Mouse (Mus musculus): Measurements from ENCODE around the gene Add2. TPM values are rescaled to one million over a fixed set of nuclear protein-coding genes. Genes with fewer than 3 reads are reported as not detected.

The Add2 gene
- total RNA-seq, 2 experiments from 2014 or later, result 0.80 to 0.90 TPM

- no peak for DNase-seq (ENCODE audit: low spot score in 2 of 2)
Observed at GRCm38 (mm10) chr6:86129872-86130498, 101.5 kb downstream of the Add2 start.

GRCm38 (mm10) chr6:86133882-86134281 lies 105.4 kb downstream of the Add2 start:
- no peak for DNase-seq (ENCODE audit: low spot score in 2 of 2)

- no peak for DNase-seq (ENCODE audit: low spot score in 2 of 2)
Observed at GRCm38 (mm10) chr6:86136206-86136605, 107.7 kb downstream of the Add2 start.

- DNase-seq (ENCODE audit: low spot score in 2 of 2), result no peak
Observed at GRCm38 (mm10) chr6:86141284-86141683, 112.8 kb downstream of the Add2 start.

- DNase-seq (ENCODE audit: low spot score in 2 of 2), result peak; percentile 75 to 77
Observed at GRCm38 (mm10) chr6:86141820-86142219, 113.3 kb downstream of the Add2 start.

GRCm38 (mm10) chr6:86144986-86145385 lies 116.5 kb downstream of the Add2 start:
- DNase-seq (ENCODE audit: low spot score in 2 of 2), result no peak

GRCm38 (mm10) chr6:86148518-86148917 lies 120.0 kb downstream of the Add2 start:
- no peak for DNase-seq (ENCODE audit: low spot score in 2 of 2)

GRCm38 (mm10) chr6:86149001-86149400 lies 120.5 kb downstream of the Add2 start:
- DNase-seq (ENCODE audit: low spot score in 2 of 2), result no peak

GRCm38 (mm10) chr6:86152676-86153075 lies 124.2 kb downstream of the Add2 start:
- no peak for DNase-seq (ENCODE audit: low spot score in 2 of 2)

- no peak for DNase-seq (ENCODE audit: low spot score in 2 of 2)
Observed at GRCm38 (mm10) chr6:86153436-86153990, 125.0 kb downstream of the Add2 start.

GRCm38 (mm10) chr6:86154006-86154405 lies 125.5 kb downstream of the Add2 start:
- DNase-seq (ENCODE audit: low spot score in 2 of 2), result no peak

- no peak for DNase-seq (ENCODE audit: low spot score in 2 of 2)
Observed at GRCm38 (mm10) chr6:86154481-86154880, 126.0 kb downstream of the Add2 start.

- DNase-seq (ENCODE audit: low spot score in 2 of 2), result no peak
Observed at GRCm38 (mm10) chr6:86157253-86158234, 129.1 kb downstream of the Add2 start.

- DNase-seq (ENCODE audit: low spot score in 2 of 2), result no peak
Observed at GRCm38 (mm10) chr6:86160878-86161277, 132.4 kb downstream of the Add2 start.

- no peak for DNase-seq (ENCODE audit: low spot score in 2 of 2)
Observed at GRCm38 (mm10) chr6:86161586-86161985, 133.1 kb downstream of the Add2 start.

GRCm38 (mm10) chr6:86164028-86164427 lies 135.5 kb downstream of the Add2 start:
- no peak for DNase-seq (ENCODE audit: low spot score in 2 of 2)

GRCm38 (mm10) chr6:86166426-86166825 lies 137.9 kb downstream of the Add2 start:
- no peak for DNase-seq (ENCODE audit: low spot score in 2 of 2)

- no peak for DNase-seq (ENCODE audit: low spot score in 2 of 2)
Observed at GRCm38 (mm10) chr6:86167851-86168250, 139.4 kb downstream of the Add2 start.

- DNase-seq (ENCODE audit: low spot score in 2 of 2), result peak in 1 of 2 experiments; percentile 38
Observed at GRCm38 (mm10) chr6:86169166-86169565, 140.7 kb downstream of the Add2 start.
